Mouse (Mus musculus): ENCODE results near the gene Dner. TPM values are rescaled to one million over a fixed set of nuclear protein-coding genes. Genes with fewer than 3 reads are reported as not detected.

Dner gene
- total RNA-seq, 1 experiment from 2014 or later, result not detected

- ATAC-seq (replicated peaks; ENCODE audit: insufficient number of reproducible peaks, low FRiP score, low TSS enrichment, poor library complexity, severe bottlenecking), result no peak
These were observed 49.2 kb downstream of the Dner start for GRCm38 (mm10) chr1:84646781-84647180.

GRCm38 (mm10) chr1:84640463-84640862 is 55.6 kb downstream of the Dner start:
- ATAC-seq (replicated peaks; ENCODE audit: insufficient number of reproducible peaks, low FRiP score, low TSS enrichment, poor library complexity, severe bottlenecking), result no peak

- ATAC-seq (replicated peaks; ENCODE audit: insufficient number of reproducible peaks, low FRiP score, low TSS enrichment, poor library complexity, severe bottlenecking), result no peak
These were observed 59.1 kb downstream of the Dner start for GRCm38 (mm10) chr1:84636890-84637289.

GRCm38 (mm10) chr1:84628244-84628643 is 67.8 kb downstream of the Dner start:
- ATAC-seq (replicated peaks; ENCODE audit: insufficient number of reproducible peaks, low FRiP score, low TSS enrichment, poor library complexity, severe bottlenecking), result no peak

- no peak for ATAC-seq (replicated peaks; ENCODE audit: insufficient number of reproducible peaks, low FRiP score, low TSS enrichment, poor library complexity, severe bottlenecking)
These were observed 73.0 kb downstream of the Dner start for GRCm38 (mm10) chr1:84622978-84623554.

GRCm38 (mm10) chr1:84621308-84621707 is 74.7 kb downstream of the Dner start:
- no peak for ATAC-seq (replicated peaks; ENCODE audit: insufficient number of reproducible peaks, low FRiP score, low TSS enrichment, poor library complexity, severe bottlenecking)

- ATAC-seq (replicated peaks; ENCODE audit: insufficient number of reproducible peaks, low FRiP score, low TSS enrichment, poor library complexity, severe bottlenecking), result no peak
These were observed 76.8 kb downstream of the Dner start for GRCm38 (mm10) chr1:84619131-84619760.

- no peak for ATAC-seq (replicated peaks; ENCODE audit: insufficient number of reproducible peaks, low FRiP score, low TSS enrichment, poor library complexity, severe bottlenecking)
These were observed 77.9 kb downstream of the Dner start for GRCm38 (mm10) chr1:84618094-84618493.

- no peak for ATAC-seq (replicated peaks; ENCODE audit: insufficient number of reproducible peaks, low FRiP score, low TSS enrichment, poor library complexity, severe bottlenecking)
These were observed 79.9 kb downstream of the Dner start for GRCm38 (mm10) chr1:84616133-84616532.

- ATAC-seq (replicated peaks; ENCODE audit: insufficient number of reproducible peaks, low FRiP score, low TSS enrichment, poor library complexity, severe bottlenecking), result no peak
These were observed 81.4 kb downstream of the Dner start for GRCm38 (mm10) chr1:84614596-84614995.

GRCm38 (mm10) chr1:84613119-84613518 is 82.9 kb downstream of the Dner start:
- no peak for ATAC-seq (replicated peaks; ENCODE audit: insufficient number of reproducible peaks, low FRiP score, low TSS enrichment, poor library complexity, severe bottlenecking)

- no peak for ATAC-seq (replicated peaks; ENCODE audit: insufficient number of reproducible peaks, low FRiP score, low TSS enrichment, poor library complexity, severe bottlenecking)
These were observed 84.7 kb downstream of the Dner start for GRCm38 (mm10) chr1:84611331-84611730.

- no peak for ATAC-seq (replicated peaks; ENCODE audit: insufficient number of reproducible peaks, low FRiP score, low TSS enrichment, poor library complexity, severe bottlenecking)
These were observed 97.0 kb downstream of the Dner start for GRCm38 (mm10) chr1:84599025-84599424.

GRCm38 (mm10) chr1:84596023-84596422 is 100.0 kb downstream of the Dner start:
- no peak; the same call in 1 of the 2 replicates for ATAC-seq (replicated peaks; ENCODE audit: insufficient number of reproducible peaks, low FRiP score, low TSS enrichment, poor library complexity, severe bottlenecking)

- ATAC-seq (replicated peaks; ENCODE audit: insufficient number of reproducible peaks, low FRiP score, low TSS enrichment, poor library complexity, severe bottlenecking), result no peak
These were observed 103.6 kb downstream of the Dner start for GRCm38 (mm10) chr1:84592394-84592793.

- no peak for ATAC-seq (replicated peaks; ENCODE audit: insufficient number of reproducible peaks, low FRiP score, low TSS enrichment, poor library complexity, severe bottlenecking)
These were observed 105.5 kb downstream of the Dner start for GRCm38 (mm10) chr1:84590534-84590933.

- ATAC-seq (replicated peaks; ENCODE audit: insufficient number of reproducible peaks, low FRiP score, low TSS enrichment, poor library complexity, severe bottlenecking), result no peak
These were observed 110.6 kb downstream of the Dner start for GRCm38 (mm10) chr1:84585434-84585833.

GRCm38 (mm10) chr1:84581812-84582211 is 114.2 kb downstream of the Dner start:
- ATAC-seq (replicated peaks; ENCODE audit: insufficient number of reproducible peaks, low FRiP score, low TSS enrichment, poor library complexity, severe bottlenecking), result no peak

GRCm38 (mm10) chr1:84561841-84562240 is 134.2 kb downstream of the Dner start:
- no peak for ATAC-seq (replicated peaks; ENCODE audit: insufficient number of reproducible peaks, low FRiP score, low TSS enrichment, poor library complexity, severe bottlenecking)

GRCm38 (mm10) chr1:84561387-84561786 is 134.6 kb downstream of the Dner start:
- no peak for ATAC-seq (replicated peaks; ENCODE audit: insufficient number of reproducible peaks, low FRiP score, low TSS enrichment, poor library complexity, severe bottlenecking)
